Mouse (Mus musculus) small intestine, adult 2 months (tissue): Measurements from ENCODE around the gene Gm45713. TPM values are rescaled to one million over a fixed set of nuclear protein-coding genes. Genes with fewer than 3 reads are reported as not detected.
"Not testable (repeated sequence)": the region's sequence is repeated elsewhere in the genome, so short reads cannot be mapped to it uniquely, and the experiment has no call there.

Experiments
- H3K27ac ChIP-seq: fragments of 200-500 bp; 2 replicates; pipeline ENCODE4 v1.5.1; 2012; ENCODE audit warnings: low read depth, low read length, control low read depth, inconsistent platforms; ENCODE audit not compliant: insufficient read depth
- H3K27me3 ChIP-seq: fragments of 200-500 bp; 2 replicates; pipeline ENCODE4 v1.6.1; 2012; ENCODE audit warnings: mild to moderate bottlenecking, moderate library complexity, low read length, inconsistent platforms; ENCODE audit not compliant: control insufficient read depth, insufficient read depth
- H3K36me3 ChIP-seq: fragments of 200-500 bp; 2 replicates; pipeline ENCODE4 v1.6.1; 2012; ENCODE audit warnings: mild to moderate bottlenecking, low read length, control low read depth, inconsistent platforms; ENCODE audit not compliant: control insufficient read depth, insufficient read depth
- H3K4me1 ChIP-seq: fragments of 200-500 bp; 2 replicates; pipeline ENCODE4 v1.6.1; 2012; ENCODE audit warnings: low read length, inconsistent platforms, mixed read lengths; ENCODE audit not compliant: control insufficient read depth, insufficient read depth, insufficient read length
- H3K4me3 ChIP-seq: fragments of 200-500 bp; 2 replicates; pipeline ENCODE4 v1.5.1; 2012; ENCODE audit warnings: low read depth, mild to moderate bottlenecking, control low read depth, inconsistent platforms, low read length, moderate library complexity
- CTCF ChIP-seq: fragments of 200-500 bp; IDR thresholded peaks from 2 replicates; pipeline ENCODE4 v1.5.1; 2012; ENCODE audit warnings: low read depth, mild to moderate bottlenecking, control low read depth, inconsistent platforms, low read length, moderate library complexity, mixed read lengths; ENCODE audit not compliant: insufficient replicate concordance, insufficient read length; ENCODE audit errors: extremely low read depth
- POLR2A ChIP-seq: fragments of 200-500 bp; IDR thresholded peaks from 2 replicates; pipeline ENCODE4 v1.6.1; 2012; ENCODE audit warnings: low read depth, mild to moderate bottlenecking, control low read depth, inconsistent platforms, low read length, moderate library complexity
- WGBS: fragments of 180-500 bp; shearing (Covaris S2); methylation state at CpG from one replicate; pipeline ENCODE4 v1.1.7; 2018; 5-methylcytosine and 5-hydroxymethylcytosine counted together
- polyA plus RNA-seq: library from polyadenylated mRNA; depleted of rRNA; stranded (reverse); fragments of >200 nt; gene quantifications from 2 replicates; pipeline ENCODE4 v1.2.3, GENCODE M21; 2012

Gene Gm45713
- polyA plus RNA-seq, 1 experiment = 1.5 TPM

DNA sequence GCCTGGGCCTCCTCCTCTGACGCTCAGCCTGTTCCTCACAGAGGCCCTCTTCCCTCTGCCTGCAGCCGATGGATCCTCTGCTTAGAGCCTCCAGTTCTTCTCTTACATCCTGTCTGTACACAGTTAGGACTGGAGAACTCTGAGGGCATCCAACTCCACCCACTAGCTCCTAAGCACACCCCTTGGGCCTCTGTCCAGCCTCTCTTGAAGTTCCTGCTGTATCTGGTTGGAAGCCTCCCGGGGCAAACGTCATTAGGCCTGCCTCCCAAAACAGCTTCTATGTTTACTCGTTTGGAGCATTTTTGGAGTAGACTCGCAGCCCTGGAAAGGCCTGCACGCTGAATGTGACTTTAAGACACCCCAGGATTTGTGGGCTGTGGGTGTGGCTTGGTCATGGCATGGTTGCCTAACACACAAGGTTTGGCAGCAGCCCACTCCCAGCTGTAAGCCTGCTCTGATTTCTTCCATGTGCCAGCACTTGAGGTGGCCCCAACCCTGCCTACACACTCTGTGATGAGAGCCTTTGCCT is 32.3 kb downstream of the Gm45713 start, which contains the start of gene Fcgrt:
Gene Fcgrt (minus strand): TSS at position 200 of the 529 bp plus-strand sequence.
- peak within 1 kb of the TSS; percentile 64 for H3K4me3 ChIP-seq
- 5% methylated on average over 7 of the region's 7 CpGs for WGBS
- H3K27me3 ChIP-seq = no peaks in the 10 kb centered on the region
- TF ChIP-seq CTCF = no peak
- peak; percentile 60 for TF ChIP-seq POLR2A
- 0 out of 2 replicates have a peak, but pooled peaks cover 2% of the 10 kb centered on the region for H3K36me3 ChIP-seq
- peaks cover 31% of the 10 kb centered on the region for H3K4me1 ChIP-seq
- peak within 1 kb of the TSS; percentile 82 for H3K27ac ChIP-seq

DNA sequence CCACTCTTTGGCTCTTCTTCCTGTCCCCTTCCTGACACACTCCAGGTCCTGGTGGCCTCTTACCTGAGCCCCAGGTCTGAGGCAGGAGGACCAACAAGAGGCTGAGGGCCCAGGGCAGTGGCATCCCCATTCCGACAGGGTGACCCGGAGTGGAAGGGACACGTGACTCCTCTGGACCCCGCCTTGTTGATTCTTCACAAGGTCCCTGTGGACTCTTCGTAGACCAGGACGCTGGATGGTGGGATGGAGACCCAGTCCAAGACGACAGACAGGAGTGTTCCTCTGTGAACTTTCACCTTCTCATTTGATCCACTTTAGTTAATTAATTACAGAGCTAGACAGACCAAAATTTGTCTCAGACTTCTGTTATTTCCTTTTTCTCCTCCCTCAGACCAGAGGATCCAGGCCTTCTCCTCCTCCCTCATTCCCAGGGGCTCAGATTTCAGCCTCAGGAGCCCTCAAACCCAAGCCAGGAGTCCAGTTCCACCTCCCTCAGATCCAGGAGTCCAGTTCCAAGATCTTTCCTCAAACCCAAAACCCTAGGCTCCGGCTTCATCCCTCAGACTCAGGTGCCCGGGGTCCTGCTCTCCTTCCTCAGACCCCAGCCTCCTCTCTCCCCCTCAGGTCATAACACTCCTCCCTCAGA is 33.0 kb downstream of the Gm45713 start:
- TF ChIP-seq POLR2A (no peak), CTCF (no peak)
- peaks cover 31% of the 10 kb centered on the region for H3K4me1 ChIP-seq
- peak overlapping the region; percentile 82 for H3K27ac ChIP-seq
- 20% methylated on average over 9 of the region's 9 CpGs for WGBS
- no peaks in the 10 kb centered on the region for H3K27me3 ChIP-seq
- H3K36me3 ChIP-seq = 0 out of 2 replicates have a peak, but pooled peaks cover 2% of the 10 kb centered on the region
- H3K4me3 ChIP-seq = peak overlapping the region; percentile 64

DNA sequence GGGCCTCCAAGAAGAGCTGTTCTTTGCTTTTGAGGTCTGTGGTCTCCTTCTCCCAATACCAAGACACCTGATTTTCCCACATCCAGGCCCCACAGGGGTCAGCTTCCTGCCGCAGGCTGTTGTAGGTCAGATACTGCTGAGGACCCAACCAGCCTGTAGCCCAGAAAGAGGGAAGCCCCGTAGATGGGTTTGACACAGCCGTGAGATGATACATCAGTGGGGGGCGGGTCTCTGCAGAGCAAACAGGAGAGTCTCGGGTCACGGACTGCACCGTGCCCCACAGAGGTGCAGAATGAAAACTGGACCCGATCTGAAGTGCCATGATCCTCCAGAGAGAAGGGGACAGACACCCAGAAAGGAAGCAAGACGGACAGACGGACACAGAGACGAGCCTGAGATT is 33.6 kb downstream of the Gm45713 start:
- no peaks in the 10 kb centered on the region for H3K27me3 ChIP-seq
- peak overlapping the region; percentile 82 for H3K27ac ChIP-seq
- TF ChIP-seq CTCF (no peak), POLR2A (no peak)
- H3K4me3 ChIP-seq = peak overlapping the region; percentile 64
- 49% methylated on average over 11 of the region's 11 CpGs for WGBS
- peaks cover 3% of the 10 kb centered on the region; the same call in 1 of the 2 replicates for H3K36me3 ChIP-seq
- peaks cover 31% of the 10 kb centered on the region for H3K4me1 ChIP-seq

- TF ChIP-seq POLR2A = no peak
- no peak for TF ChIP-seq CTCF
- H3K36me3 ChIP-seq = peaks cover 11% of the 10 kb centered on the region; the same call in 1 of the 2 replicates
- H3K4me1 ChIP-seq = peaks cover 20% of the 10 kb centered on the region
- H3K27me3 ChIP-seq = no peaks in the 10 kb centered on the region
- 95% methylated on average over 6 of the region's 6 CpGs for WGBS
- no peak overlapping the region for H3K4me3 ChIP-seq
- H3K27ac ChIP-seq = no peak overlapping the region
These were observed 36.0 kb downstream of the Gm45713 start for GRCm38 (mm10) chr7:45100046-45100445.

DNA sequence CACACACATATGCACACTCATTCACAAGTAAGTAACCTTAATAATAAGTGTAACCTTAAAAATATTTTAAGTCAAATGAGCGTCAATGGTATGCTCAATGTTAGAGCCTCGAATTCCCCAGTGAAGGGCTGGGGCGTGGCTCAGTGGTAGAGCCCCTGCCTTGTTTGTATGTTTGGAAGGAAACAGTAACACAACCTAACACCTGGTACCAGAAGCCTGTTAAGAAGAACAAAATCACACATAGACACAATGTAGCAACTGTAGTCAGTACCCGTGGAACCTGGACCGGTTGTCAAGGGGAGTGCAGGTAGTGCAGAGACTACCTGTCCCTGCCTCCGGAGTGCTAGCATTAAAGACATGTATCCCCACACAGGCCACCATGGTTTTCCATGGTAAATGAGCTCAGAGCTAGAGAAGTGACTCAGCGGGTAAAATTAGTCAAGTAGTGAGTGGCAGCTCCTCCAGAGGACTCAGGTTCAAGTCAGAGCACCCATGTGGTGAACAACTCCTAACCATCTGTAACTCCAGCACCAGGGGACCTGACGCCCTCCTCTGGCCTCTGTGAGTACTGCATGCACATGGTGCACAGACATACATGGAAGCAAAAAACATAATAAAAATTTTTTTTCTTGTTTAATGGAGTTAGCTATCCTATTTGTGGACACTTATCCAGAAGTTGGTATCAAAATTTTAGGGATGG is 37.3 kb downstream of the Gm45713 start:
- peak; percentile 14; the same call in 1 of the 2 replicates for TF ChIP-seq CTCF
- no peak for TF ChIP-seq POLR2A
- no peaks in the 10 kb centered on the region for H3K27me3 ChIP-seq
- H3K36me3 ChIP-seq = peaks cover 12% of the 10 kb centered on the region; the same call in 1 of the 2 replicates
- peaks cover 10% of the 10 kb centered on the region for H3K4me1 ChIP-seq
- no peak overlapping the region for H3K4me3 ChIP-seq
- WGBS = 90% methylated on average over 8 of the region's 8 CpGs
- H3K27ac ChIP-seq = no peak overlapping the region

GRCm38 (mm10) chr7:45097479-45097878 is 38.6 kb downstream of the Gm45713 start:
- Histone ChIP-seq H3K27ac (no peak overlapping the region), H3K4me3 (no peak overlapping the region), H3K36me3 (peaks cover 12% of the 10 kb centered on the region; the same call in 1 of the 2 replicates), H3K27me3 (no peaks in the 10 kb centered on the region), H3K4me1 (peaks cover 2% of the 10 kb centered on the region; the same call in 1 of the 2 replicates)
- 65% methylated on average over 6 of the region's 6 CpGs for whole genome bisulfite sequencing
- TF ChIP-seq POLR2A = no peak
- no peak for TF ChIP-seq CTCF

DNA sequence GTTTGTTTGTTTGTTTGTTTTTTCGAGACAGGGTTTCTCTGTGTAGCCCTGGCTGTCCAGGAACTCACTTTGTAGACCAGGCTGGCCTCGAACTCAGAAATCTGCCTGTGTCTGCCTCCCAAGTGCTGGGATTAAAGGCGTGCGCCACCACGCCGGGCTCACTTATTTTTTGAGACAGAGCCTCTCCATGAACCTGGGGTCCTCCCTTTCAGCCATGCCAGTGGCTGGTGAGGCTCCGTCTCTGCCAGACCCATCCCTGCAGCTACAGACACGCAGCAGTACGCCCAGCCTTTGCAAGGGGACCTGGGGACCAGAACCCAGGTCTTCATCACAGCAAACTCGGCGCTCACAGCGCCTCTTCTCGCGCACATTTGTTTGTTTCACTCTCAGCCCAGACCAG is 40.1 kb downstream of the Gm45713 start:
- 94% methylated on average over 14 of the region's 14 CpGs for WGBS

More for the DNA sequence above, 40.1 kb downstream of the Gm45713 start:
- not testable (repeated sequence) for H3K4me1 ChIP-seq, H3K4me3 ChIP-seq, H3K27ac ChIP-seq, H3K36me3 ChIP-seq
- H3K27me3 ChIP-seq = peaks cover 12% of the 10 kb centered on the region
